Mouse (Mus musculus) A20 (cell line): ENCODE results near the gene Il12rb1.

Experiments used
- DNase-seq: peaks from one replicate; pipeline ENCODE4 v3.0.0-alpha.2; 2011; ENCODE audit warnings: low read depth, low spot score

Il12rb1 gene

DNA sequence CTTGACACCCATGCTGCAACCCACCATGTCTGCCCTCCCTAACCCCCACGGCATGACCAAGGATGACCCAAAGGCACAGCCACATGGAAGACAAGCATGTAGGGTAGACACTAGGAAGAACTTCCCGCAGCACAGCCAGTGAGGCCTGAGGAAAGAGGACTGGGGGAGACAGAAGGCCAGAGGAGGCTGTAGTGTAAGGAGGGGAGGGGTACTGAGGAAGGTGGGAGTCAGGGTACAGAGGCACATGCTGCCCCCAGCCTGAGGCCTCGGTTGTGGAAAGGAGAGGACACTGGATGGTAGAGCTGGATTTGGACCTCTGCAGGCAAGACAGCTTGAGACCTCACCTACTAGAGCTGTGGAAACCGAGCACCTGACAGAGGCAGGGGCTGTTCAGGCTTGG is 42.7 kb downstream of the Il12rb1 start:
- no peak for DNase-seq

DNA sequence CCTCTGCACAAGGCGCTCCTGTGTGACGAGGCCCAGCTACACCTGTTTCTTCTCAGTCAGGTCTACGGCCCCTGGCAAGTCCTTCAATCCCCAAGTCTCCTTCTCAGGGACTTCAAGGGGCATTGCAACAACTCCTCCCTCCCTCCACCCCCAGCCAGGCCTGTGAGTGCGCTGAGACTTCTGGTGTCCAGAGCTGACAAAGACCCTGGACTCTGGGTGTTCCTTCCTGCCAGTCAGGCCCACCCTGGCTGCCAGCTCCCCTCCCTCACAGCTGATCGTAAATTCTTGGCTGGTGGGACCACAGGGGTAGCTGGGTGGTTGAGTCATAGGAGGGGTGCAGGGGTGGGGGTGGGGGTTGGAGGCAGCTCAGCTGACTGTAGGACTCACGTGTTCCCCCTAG is 43.6 kb downstream of the Il12rb1 start:
- no peak for DNase-seq

DNA sequence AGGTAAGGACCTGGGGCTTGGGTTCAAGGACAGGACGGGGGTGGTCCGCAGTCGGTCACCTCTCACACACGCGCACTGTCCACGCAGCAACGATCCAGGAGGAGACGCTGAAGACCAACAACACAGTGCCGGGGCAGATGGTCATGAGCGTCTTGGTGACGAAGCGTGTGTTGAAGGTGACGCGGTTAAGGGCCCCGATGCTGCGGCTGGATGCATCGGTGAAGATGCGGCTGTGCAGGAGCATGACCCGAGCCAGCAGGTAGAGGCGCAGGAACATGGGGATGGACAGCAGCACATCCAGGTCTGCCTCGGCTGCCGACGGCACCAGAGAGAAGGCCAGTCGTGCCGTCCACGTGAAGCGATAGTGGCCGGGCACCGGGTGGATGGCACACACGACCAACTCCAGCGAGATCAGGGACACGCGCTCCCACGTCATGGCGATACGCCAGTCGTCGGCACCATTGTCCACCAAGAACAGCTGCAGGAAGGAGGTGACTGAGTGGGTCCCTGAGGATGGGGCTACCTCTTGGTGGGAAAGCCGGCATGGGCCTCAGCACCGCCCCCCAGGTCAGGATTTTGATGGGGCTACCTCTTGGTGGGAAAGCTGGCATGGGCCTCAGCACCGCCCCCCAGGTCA is 44.5 kb downstream of the Il12rb1 start:
- DNase-seq: no peak

DNA sequence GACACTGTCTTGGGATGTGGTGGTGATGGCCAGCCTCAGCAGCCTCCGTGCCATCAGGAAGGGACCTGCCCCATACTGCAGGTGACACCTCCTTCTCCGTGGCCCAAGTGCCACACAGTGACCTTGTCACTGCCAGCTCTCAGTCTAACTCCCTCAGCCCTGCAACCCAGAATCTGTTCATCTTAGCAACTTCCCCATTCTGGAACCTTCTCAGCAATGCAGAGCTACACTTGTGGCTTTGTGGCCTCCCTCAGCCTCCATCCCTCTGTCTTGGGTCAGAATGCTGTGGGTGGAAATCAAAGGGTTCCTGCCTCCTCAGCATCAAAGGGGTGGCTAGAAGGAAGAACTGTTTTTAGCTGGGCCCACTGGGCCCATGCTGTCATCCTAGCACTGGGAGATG is 45.6 kb downstream of the Il12rb1 start:
- DNase-seq: peak; percentile 55

DNA sequence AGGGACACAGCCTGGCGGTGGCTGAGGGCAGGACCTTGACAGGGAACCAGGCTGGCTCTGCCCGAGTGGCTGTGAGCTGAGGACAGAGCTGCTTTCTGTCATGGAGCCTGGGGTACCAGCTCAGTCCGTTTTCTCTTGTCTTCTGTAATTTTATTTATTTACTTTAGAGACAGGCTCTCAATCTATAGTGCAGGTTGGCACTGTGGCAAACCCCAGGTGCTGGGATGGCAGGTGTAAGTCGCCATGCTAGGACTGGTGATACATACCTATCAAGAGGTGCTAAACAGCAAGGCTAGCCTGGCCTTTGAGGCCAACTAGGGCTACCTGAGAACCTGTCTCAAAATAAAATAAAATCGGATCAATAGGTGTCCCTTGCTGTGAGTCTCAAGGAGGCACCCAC is 47.8 kb downstream of the Il12rb1 start:
- no peak for DNase-seq

DNA sequence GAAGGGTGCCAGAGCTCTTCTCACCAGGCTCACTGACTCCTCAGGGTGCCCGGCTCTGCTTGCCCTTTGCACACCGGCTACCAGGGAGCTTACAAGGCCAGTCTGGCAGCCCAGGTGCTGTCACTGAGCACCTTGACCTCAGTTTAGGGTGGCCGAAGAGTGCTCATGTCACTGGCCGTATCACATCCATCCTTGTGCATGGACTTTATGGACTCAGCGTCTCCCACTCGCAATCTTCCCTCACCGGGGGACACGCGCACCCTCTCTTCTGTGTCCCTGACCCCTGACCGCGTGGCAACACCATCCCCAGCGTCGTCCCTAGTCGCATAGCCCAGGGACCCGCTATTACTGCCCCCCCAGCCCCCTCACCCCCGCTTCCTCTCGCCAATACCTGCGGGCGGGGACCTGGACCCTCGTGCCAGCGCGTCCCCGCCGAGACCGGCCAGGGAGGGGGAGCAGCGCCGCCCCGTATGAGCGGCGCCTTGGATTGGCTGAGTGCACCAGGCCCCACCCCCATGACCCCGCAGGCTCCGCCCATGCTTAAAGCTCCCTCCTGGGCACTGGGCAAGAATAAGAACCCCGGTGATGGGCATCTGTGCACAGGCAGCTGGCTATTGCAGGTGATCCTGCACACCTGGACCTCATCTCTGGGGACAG is 48.4 kb downstream of the Il12rb1 start:
- DNase-seq: peak; percentile 86

DNA sequence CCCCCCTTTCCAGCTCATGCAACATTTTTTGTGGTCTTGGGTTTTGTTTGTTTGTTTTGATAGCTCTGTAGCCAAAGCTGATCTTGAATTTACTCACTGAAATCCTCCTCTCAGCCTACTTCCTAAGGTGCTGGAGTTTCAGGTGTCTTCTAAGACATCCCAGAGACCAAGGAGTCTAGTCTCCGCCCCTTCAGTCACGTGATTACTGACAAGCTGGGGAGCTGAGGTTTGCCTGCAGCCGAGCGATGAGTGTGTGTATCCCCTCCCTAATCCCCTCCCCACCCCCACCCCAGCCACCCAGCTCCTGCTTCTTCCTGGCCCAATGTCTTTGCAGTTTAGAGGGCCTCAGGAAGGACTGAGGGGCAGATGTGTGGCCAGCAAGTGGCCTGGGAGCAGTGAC is 49.3 kb downstream of the Il12rb1 start:
- peak; percentile 32 for DNase-seq

DNA sequence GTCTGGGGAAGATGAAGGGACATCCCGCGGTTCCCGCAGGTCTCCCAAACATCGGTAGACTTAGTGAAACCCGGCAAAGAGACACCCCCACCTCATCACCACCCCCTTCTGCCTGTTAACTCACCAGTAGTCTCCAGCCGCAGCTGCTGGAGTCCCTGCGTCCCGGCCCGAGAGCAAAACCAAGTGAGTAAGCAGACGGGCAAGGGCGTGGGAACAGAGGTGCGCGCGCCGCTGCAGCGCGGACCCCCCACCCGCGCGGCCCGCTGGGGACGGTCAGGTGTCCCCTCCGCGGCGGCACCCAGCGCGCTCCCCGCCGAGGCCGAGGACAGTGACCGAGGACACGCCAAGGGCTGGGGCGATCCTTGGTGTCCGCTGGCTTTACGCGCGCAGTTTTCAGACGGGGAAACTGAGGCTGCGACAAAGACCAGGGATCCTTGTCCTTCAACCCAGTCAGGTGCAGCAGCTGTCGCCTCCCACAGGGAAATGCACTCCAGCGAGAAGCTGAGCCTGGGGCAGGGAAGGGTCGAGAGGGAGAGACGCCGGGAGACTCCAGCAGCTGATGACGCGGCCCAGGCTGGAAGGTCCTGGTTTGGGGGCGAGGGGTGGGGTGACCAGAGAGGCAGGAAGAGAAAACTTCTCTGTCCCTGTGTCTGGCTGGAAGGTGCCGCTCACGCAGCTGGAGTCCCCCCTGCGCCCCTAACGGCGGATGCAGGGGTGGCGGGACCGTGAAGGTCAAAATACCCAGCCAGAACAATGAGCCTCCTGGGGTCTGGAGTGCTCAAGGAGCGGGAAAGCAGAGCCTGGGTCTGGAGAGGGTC is 54.8 kb downstream of the Il12rb1 start, which contains the start of gene Kcnn1:
Kcnn1 (minus strand) TSS at position 435 of the 818 bp plus-strand sequence.
- DNase-seq: no peak

DNA sequence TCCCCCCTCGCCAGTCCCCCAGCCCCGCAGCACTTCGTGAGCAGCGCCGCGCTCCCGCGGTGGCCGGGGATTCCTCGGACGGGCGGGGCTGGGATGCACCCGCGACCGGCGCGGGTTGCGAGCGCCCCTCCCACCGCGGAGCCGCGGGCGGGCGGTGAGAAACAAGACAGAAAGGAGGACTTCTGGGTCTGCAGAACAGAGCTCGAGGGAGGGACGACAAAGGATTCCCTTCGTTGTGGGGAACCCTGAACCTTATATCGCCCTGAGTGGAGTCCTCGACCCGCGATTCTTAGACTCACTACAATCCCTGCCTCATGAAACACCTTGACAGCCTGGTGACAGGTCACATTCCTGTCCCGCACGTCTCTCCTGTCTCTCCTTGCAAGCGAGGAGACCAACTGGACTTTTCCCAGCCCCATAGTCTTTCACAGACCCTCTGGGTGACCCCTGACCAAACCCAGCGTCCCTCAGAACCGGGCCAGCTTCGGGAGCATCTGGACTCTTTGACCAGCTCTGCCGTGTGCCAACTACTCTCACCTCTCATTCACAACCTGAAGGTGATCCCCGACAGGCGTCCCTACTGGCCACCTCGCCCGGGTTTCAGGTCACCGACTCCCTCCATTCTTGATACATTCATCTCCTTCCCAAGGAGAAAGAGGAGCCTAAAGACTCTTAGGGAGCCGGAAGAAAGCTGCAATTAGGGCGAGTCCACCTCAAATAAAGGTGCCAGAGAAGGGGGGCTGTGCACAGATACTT is 55.9 kb downstream of the Il12rb1 start:
- DNase-seq: peak; percentile 64

DNA sequence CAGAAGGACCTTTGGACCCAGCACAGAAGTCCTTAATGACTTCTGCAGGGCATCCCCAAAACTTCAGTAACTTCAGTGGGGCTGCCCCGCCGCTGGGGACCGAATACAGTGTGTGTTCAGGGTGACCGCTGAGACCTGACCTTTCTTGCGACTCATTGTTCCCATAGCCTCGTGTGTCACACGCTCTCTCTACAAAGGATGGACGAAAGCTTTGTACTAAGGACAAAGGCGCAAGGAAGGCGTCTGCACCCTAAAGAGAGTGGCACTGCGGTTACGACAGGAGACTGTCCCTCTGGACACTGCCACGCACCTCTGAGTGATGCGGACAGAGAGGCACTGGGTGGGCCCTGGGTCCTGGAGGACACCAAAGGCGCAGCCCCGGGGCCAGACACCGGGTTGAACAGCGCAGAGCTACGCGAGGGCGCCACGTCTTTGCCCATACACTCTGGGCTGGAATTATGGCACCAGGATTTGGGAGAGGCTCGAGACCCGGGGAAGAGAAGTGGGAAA is 56.5 kb downstream of the Il12rb1 start:
- peak; percentile 47 for DNase-seq

DNA sequence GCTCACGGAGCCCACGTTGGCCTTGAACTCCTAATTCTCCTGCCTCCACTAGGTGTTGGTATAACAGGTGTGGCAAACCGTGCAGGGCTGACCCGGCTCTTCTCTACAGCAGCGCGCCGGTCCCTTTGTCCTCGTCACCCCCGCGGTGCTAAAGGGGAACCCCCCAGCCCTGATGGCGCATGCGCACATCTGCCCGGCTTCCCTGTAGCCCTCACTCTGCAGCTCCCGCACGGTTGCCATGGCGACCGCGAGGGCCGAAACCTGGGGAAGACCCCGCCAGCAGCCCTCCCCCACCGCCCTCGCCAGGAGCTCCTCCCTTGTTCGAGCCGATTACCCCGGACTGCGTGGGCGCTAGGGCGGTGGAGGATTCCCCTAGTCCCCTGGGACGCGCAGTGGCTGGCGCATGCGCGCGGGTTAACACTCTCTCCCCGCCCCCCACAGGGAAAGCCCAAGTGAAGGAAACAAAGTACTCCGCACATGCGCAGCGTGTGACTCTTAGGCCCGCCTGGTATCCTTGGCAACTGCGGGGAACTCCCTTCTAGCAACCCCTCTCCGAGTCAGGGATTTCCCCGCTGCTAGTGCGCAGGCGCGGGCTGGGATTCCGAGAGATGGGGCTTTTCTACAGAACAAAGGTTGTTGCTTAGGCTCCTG is 57.2 kb downstream of the Il12rb1 start:
- peak; percentile 100 for DNase-seq

DNA sequence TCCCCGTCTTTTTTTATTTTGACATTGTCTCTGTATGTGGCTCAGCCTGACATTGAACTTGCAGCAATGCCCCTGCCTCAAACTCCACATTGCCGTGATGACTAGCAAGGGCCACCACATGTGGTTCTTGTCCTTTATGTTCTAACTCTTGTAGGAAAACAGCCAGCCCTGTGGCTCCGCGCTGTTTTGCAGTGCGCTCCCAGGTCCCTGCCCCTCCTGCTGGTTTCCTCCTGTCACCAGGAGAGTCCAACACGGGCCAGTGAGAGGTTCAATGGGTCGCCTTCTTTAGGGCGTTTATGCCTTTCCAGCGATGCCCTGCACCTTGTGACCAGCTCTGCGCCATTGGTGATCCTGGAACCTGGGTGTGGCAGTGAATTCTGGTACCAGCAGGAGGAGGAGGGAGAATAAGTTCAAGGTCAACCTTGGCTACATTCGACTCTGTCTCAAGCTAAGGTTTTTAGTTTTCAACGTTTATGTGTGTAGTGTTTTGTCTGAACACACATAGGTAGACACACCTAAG is 57.8 kb downstream of the Il12rb1 start:
- no peak for DNase-seq

DNA sequence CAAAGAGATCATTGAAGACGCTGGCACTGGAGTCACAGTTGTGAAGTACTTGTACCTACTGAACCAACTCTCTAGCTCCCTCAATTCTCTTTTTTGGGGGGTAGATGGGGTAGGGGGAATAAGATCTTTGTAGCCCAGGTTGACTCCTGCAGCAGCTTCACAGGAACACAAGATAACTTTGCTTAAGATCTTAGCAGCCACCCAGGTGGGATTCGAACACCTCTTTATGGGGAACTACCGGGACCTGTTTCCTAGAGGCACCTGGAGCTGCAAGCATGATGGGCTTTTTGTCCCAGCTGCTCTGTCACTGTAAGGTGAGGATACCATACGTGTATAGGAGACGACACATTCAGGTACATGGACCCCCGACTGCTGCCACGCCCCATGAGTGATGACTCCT is 58.3 kb downstream of the Il12rb1 start:
- DNase-seq: no peak

DNA sequence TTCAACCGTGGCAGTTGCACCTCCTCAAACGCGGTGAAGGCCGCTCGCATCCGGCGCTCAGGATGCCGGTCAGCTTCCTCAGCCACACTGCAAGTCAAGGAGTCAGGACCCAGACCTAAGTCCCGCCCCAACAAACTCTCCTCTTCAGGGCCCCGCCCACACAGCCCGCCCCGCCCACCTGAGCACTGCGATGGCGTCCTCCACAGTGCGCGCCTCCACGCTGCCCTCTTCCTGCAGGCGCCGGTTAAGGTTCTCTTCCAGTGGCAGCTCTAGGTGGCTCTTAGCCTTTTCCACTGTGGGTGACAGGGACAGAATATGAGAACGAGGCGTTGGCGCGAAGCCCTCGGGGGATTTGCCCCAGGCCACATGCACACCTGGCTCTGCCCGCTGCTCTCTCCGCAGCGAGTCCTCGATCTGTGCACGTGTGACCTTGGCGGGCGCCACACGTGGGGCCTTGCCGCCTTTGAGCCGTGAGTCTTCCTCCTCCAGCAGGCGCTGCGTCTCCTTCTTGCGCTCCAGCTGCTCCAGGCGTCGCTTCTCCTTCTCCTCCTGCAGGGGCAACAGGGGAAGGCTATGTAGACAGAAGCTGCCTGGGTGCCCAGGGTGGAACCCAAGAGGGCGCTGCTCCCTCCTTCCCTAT is 60.4 kb downstream of the Il12rb1 start:
- peak; percentile 95 for DNase-seq

DNA sequence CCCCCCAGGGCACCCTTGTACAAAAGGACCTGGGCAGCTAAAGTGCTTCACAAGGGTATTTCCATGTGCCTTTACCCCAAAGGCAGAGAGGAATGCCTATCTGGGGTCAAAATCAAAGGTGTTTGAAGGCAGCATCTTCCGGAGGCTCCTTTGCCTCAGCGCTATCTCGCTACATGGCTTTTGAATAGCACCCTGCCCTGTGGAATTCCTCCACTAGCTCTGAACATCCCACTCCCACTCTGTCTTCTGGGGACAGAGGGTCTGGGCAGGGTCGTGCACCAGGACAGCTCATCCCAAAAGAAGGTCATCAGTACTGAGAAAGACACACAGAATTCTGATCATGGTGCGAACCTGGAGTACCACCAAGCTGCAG is 60.9 kb downstream of the Il12rb1 start:
- DNase-seq: no peak

DNA sequence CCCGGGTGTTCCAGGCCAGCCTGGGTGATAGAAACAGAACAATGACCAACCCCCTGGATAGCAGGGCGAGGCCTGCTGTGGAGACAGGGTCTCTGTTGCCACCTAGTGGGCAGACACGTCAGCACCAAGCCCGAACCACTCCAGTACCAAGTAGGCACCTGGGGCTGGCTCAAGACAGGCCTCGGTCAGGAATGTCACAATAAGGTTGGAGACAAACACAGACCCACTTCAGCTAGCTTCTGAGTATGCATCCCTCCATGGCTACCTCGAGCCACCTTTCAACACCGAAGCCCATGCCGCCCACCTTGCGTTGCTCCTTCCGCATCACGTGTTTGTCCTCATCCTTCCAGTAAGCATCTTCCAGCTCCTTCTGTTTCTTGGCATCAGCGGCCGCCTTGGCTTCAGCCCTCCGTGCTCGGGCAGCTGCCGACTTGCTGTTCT is 61.4 kb downstream of the Il12rb1 start:
- peak; percentile 90 for DNase-seq
